Comparison of ENCODE assay signal across 9 mouse cellular contexts in the genomic region with DNA sequence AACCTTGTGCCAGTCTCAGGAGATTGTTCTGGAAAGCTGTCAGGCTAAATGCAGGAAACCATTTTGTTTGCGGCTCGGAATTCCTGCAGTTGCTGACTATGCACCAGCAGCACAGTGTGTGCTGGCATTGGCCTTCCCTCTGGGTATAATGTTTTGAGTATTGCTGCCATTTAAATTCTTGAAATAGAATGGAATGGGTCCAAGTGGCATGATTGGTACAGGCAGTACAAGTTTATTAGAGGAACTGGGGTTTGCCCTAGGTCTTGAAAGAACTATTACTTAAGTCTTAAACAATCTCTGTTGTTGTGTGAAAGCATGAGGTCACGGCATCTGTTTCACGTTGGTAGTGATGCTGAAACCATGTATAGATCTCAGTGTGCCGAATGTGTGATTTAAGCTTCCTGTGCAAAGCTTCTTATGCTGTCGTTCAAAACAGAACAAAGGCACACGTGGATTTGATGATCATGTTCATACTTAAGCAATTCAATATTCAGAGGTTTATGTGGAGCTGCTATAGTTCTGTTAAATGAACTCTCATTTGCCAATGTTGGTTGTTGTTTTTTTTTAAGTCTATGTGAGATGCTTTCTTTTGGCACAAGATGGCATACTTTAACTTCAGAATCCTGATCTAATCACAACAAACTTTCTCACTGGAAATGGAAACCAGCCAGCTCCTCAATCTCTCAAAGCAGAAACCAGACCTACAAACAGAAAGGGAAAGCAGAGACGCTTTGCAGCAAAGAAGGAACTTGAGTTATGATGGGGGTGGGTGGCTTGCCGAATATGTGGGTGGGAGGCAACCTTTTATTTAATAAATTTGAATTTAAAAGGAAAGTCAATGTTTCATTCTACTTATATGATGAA.
DNase-seq lines count a peak whose midpoint lies in the region; ATAC-seq lines count a peak whose summit lies in the region.
"Had no signal": no experiment of that assay in that cellular context is flagged by ENCODE, and none has a peak within 500 bp of the region (broad histone marks: within the 10 kb centered on the region; RNA-seq: fewer than 3 reads in every experiment).

No protein-coding gene starts in this region.

- ATAC-seq in hindbrain, embryonic 16.5 days: peak; percentile 9; the same call in 1 of the 2 replicates
- ATAC-seq in hindbrain, embryonic 12.5 days (ENCODE audit: low FRiP score): no peak
- 0 out of 2 replicates have a peak, but pooled peaks have one; percentile 12 for ATAC-seq in embryonic facial prominence, embryonic 14.5 days (ENCODE audit: low read depth)
- ATAC-seq in CD4-positive, CD25-positive, alpha-beta regulatory T cell, adult 4 months: no peak

- no peak overlapping the region for H3K4me3 ChIP-seq in hindbrain, embryonic 16.5 days (ENCODE audit: low read length)
- no peak overlapping the region for H3K4me3 ChIP-seq in hindbrain, embryonic 12.5 days
- no peak overlapping the region for H3K4me3 ChIP-seq in embryonic facial prominence, embryonic 14.5 days (ENCODE audit: low read depth, low read length)
- H3K4me3 ChIP-seq: gastrocnemius, adult 2 months had no signal

- no peaks in the 10 kb centered on the region for H3K9me3 ChIP-seq in hindbrain, embryonic 16.5 days (ENCODE audit: control insufficient read depth, low read length)
- no peaks in the 10 kb centered on the region for H3K9me3 ChIP-seq in hindbrain, embryonic 12.5 days (replicated peaks)
- H3K9me3 ChIP-seq in embryonic facial prominence, embryonic 14.5 days (ENCODE audit: control insufficient read depth, low read length): no peaks in the 10 kb centered on the region

- H3K27ac ChIP-seq in hindbrain, embryonic 16.5 days (ENCODE audit: low read depth, low read length): no peak overlapping the region
- no peak overlapping the region for H3K27ac ChIP-seq in hindbrain, embryonic 12.5 days
- no peak overlapping the region for H3K27ac ChIP-seq in embryonic facial prominence, embryonic 14.5 days (replicated peaks; ENCODE audit: low read depth, low read length)
- H3K27ac ChIP-seq: gastrocnemius, adult 2 months had no signal

- H3K4me1 ChIP-seq in hindbrain, embryonic 16.5 days (ENCODE audit: control insufficient read depth, insufficient read depth, low read depth, low read length): no peaks in the 10 kb centered on the region
- no peaks in the 10 kb centered on the region for H3K4me1 ChIP-seq in hindbrain, embryonic 12.5 days
- H3K4me1 ChIP-seq in embryonic facial prominence, embryonic 14.5 days (ENCODE audit: control insufficient read depth, insufficient read depth, low read length): no peaks in the 10 kb centered on the region; the same call in 1 of the 2 replicates

- H3K36me3 ChIP-seq in hindbrain, embryonic 16.5 days (ENCODE audit: control insufficient read depth, insufficient read depth, low read length): no peaks in the 10 kb centered on the region
- H3K36me3 ChIP-seq in hindbrain, embryonic 12.5 days: no peaks in the 10 kb centered on the region
- no peaks in the 10 kb centered on the region for H3K36me3 ChIP-seq in embryonic facial prominence, embryonic 14.5 days (ENCODE audit: control insufficient read depth, insufficient read depth, low read length)

- no peak overlapping the region for H3K9ac ChIP-seq in hindbrain, embryonic 16.5 days (ENCODE audit: low read depth, low read length)
- no peak overlapping the region for H3K9ac ChIP-seq in hindbrain, embryonic 12.5 days
- no peak overlapping the region for H3K9ac ChIP-seq in embryonic facial prominence, embryonic 14.5 days (ENCODE audit: low read depth, low read length)

- no peaks in the 10 kb centered on the region for H3K27me3 ChIP-seq in hindbrain, embryonic 16.5 days (replicated peaks; ENCODE audit: control insufficient read depth, insufficient read depth, low read length)
- no peaks in the 10 kb centered on the region for H3K27me3 ChIP-seq in hindbrain, embryonic 12.5 days
- H3K27me3 ChIP-seq in embryonic facial prominence, embryonic 14.5 days (replicated peaks; ENCODE audit: control insufficient read depth, insufficient read depth, low read length): no peaks in the 10 kb centered on the region

- no peak overlapping the region for H3K4me2 ChIP-seq in hindbrain, embryonic 16.5 days (ENCODE audit: low read length)
- H3K4me2 ChIP-seq in hindbrain, embryonic 12.5 days (replicated peaks): no peak overlapping the region
- H3K4me2 ChIP-seq in embryonic facial prominence, embryonic 14.5 days (ENCODE audit: low read depth, low read length): 0 out of 2 replicates have a peak overlapping the region, but pooled peaks have one; percentile 5

- WGBS in hindbrain, embryonic 16.5 days: 64% methylated on average over 9 of the region's 9 CpGs
- 79% methylated on average over 9 of the region's 9 CpGs for WGBS in hindbrain, embryonic 12.5 days
- WGBS in embryonic facial prominence, embryonic 14.5 days: 40% methylated on average over 9 of the region's 9 CpGs

- peak; percentile 30 for DNase-seq in Muller cell, postnatal 12 days (ENCODE audit: inconsistent ontology term)
- DNase-seq in embryonic facial prominence, embryonic 14.5 days (ENCODE audit: low spot score): peak; percentile 73
- DNase-seq in layer of hippocampus, adult 9-11 months: peak; percentile 56
- DNase-seq in ovary, postnatal 36 days (ENCODE audit: low spot score): no peak
- DNase-seq in spleen, adult 18-20 months: no peak
- DNase-seq: gastrocnemius, adult 2 months had no signal

Comparison
In these comparisons a context has a peak if more than half of its experiments do, and no peak if none do; other contexts are left out.
1. ATAC-seq: peak in hindbrain, embryonic 16.5 days (single experiment) and embryonic facial prominence, embryonic 14.5 days (single experiment); none in hindbrain, embryonic 12.5 days (single experiment) and CD4-positive, CD25-positive, alpha-beta regulatory T cell, adult 4 months (single experiment).
2. DNase-seq: peak in Muller cell, postnatal 12 days (single experiment), embryonic facial prominence, embryonic 14.5 days (single experiment) and layer of hippocampus, adult 9-11 months (single experiment); none in ovary, postnatal 36 days (single experiment) and spleen, adult 18-20 months (0 of 2).